Mouse (Mus musculus): ENCODE measurements at regions not wholly inside any gene's neighbourhood (a gene's known extent, or its start where the extent isn't known, plus 50 kb on each side); places are given as distances from the start of the nearest gene placed in this dataset.

DNA sequence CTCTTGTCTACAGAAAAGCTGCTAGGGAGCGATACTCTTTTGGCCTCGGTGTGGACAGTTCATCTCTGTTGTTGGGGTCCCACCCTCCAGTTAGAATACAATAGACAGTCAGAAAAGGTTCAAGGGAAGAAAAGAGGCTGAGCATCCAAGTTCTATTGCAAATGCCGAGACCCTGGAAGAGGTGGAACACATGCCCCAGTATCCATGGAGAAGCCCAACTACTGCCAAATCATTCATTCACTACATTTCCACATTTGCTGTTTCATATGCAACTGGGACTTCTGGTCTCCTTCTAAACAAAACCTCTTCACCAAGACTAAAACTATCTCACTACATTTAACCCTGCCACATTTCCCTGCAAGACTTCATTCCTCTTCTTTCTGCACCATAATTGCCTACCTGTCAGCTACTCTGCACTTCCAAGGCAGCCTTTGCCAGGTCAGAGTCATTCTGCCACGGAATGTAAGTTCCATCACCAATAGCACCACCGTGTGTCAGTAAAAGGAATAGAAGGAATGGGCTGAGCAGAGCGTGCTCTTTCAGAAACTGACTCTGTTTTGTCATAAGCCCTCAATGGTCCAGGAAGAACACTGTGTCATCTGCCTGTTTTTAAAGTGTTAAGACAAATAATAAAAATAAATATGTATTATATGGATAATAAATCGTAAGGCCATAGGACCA lies 92.0 kb upstream of the Nxt1 start:
- Histone ChIP-seq H3K4me2 (no peak overlapping the region), H3K9me3 (ENCODE audit: control insufficient read depth, low read length) (no peaks in the 10 kb centered on the region), H3K36me3 (ENCODE audit: control insufficient read depth, insufficient read depth, low read length) (no peaks in the 10 kb centered on the region), H3K27ac (ENCODE audit: low read depth, low read length) (no peak overlapping the region), H3K4me1 (ENCODE audit: control insufficient read depth, insufficient read depth, low read length) (no peaks in the 10 kb centered on the region), H3K9ac (ENCODE audit: low read length) (no peak overlapping the region), H3K4me3 (ENCODE audit: low read depth, low read length) (no peak overlapping the region), H3K27me3 (ENCODE audit: control insufficient read depth, insufficient read depth, low read length) (no peaks in the 10 kb centered on the region)
- DNase-seq (ENCODE audit: low spot score, missing footprints) (peak; percentile 89), ATAC-seq (ENCODE audit: low FRiP score) (peak; percentile 72)
- 40% methylated on average over 7 of the region's 7 CpGs for WGBS

DNA sequence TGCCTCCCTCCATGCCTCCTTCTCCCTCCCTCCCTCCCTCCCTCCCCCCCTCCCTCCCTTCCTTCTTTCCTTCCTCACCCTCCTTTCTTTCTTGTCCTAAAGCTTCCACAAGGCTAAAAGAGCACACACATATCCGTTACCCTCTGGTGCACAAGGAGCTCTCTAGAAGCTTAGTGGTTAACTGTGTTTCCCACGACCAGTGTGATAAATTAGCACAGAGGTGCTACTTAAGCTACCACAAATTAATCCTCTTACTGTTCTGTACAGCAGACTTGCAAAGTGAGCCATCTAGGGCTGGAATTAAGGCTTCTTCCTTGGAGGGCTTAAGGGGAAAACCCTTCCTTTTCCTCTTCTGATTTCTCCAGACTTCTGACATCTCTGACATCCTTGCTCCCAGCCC lies 92.8 kb upstream of the Nxt1 start:
- DNase-seq (ENCODE audit: low spot score, missing footprints), result no peak

DNA sequence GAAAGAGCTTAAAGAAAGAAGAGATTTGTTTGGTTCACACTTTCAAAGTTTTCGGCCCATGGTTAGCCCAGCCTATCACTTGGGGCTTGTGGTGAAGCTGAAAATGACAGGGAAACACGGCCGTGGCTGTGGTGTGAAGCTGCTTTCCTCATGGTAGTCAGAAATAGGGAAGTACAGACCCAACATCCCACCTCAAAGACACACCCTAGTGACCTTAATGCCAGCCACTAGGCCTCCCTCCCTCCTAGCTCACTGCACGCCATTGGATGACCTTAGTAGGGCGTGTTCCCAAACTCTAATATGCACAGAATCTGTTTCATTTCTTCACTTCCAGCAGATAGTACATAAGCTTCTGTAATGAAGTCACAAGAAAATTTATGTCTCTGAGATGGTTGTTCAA lies 93.4 kb upstream of the Nxt1 start:
- Histone ChIP-seq H3K4me2 (no peak overlapping the region), H3K4me3 (ENCODE audit: low read depth, low read length) (no peak overlapping the region), H3K27ac (ENCODE audit: low read depth, low read length) (no peak overlapping the region), H3K36me3 (ENCODE audit: control insufficient read depth, insufficient read depth, low read length) (no peaks in the 10 kb centered on the region), H3K9me3 (ENCODE audit: control insufficient read depth, low read length) (no peaks in the 10 kb centered on the region), H3K9ac (ENCODE audit: low read length) (no peak overlapping the region), H3K4me1 (ENCODE audit: control insufficient read depth, insufficient read depth, low read length) (no peaks in the 10 kb centered on the region), H3K27me3 (ENCODE audit: control insufficient read depth, insufficient read depth, low read length) (no peaks in the 10 kb centered on the region)
- 81% methylated on average over 5 of the region's 5 CpGs for WGBS
- DNase-seq (ENCODE audit: low spot score, missing footprints) (no peak), ATAC-seq (ENCODE audit: low FRiP score) (no peak)

More for the DNA sequence above, 92.8 kb upstream of the Nxt1 start:
- Histone ChIP-seq H3K9ac (ENCODE audit: low read length) (no peak overlapping the region), H3K36me3 (ENCODE audit: control insufficient read depth, insufficient read depth, low read length) (no peaks in the 10 kb centered on the region), H3K4me2 (no peak overlapping the region), H3K27ac (ENCODE audit: low read depth, low read length) (no peak overlapping the region), H3K4me3 (ENCODE audit: low read depth, low read length) (no peak overlapping the region), H3K9me3 (ENCODE audit: control insufficient read depth, low read length) (no peaks in the 10 kb centered on the region), H3K27me3 (ENCODE audit: control insufficient read depth, insufficient read depth, low read length) (no peaks in the 10 kb centered on the region), H3K4me1 (ENCODE audit: control insufficient read depth, insufficient read depth, low read length) (no peaks in the 10 kb centered on the region)
- no peak for ATAC-seq (ENCODE audit: low FRiP score)
- 19% methylated on average over 2 of the region's 2 CpGs for WGBS

DNA sequence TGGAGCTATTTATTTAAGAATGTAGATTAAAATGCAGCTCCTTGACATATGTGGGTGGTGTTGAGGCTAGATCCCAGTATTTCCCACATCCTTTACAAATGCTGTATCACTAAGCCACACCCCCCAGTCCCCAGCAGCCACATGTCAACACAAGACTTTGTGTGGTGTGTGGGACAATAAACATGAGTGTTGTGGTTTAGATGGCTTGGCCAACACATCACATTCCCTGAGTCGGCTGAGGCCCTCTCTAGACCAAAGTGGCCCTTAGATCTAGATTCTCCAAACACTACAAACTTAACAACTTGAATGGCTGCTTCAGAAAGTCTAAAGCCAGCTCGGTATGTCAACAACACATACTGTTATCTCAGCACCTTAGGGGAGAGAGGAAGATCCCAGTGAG lies 94.2 kb upstream of the Nxt1 start:
- Histone ChIP-seq H3K9me3 (ENCODE audit: control insufficient read depth, low read length) (no peaks in the 10 kb centered on the region), H3K4me1 (ENCODE audit: control insufficient read depth, insufficient read depth, low read length) (no peaks in the 10 kb centered on the region), H3K4me2 (no peak overlapping the region), H3K27ac (ENCODE audit: low read depth, low read length) (no peak overlapping the region), H3K9ac (ENCODE audit: low read length) (no peak overlapping the region), H3K36me3 (ENCODE audit: control insufficient read depth, insufficient read depth, low read length) (no peaks in the 10 kb centered on the region), H3K4me3 (ENCODE audit: low read depth, low read length) (no peak overlapping the region), H3K27me3 (ENCODE audit: control insufficient read depth, insufficient read depth, low read length) (no peaks in the 10 kb centered on the region)
- WGBS, result 72% methylated on average over 2 of the region's 2 CpGs
- no peak for DNase-seq (ENCODE audit: low spot score, missing footprints)
- no peak for ATAC-seq (ENCODE audit: low FRiP score)

DNA sequence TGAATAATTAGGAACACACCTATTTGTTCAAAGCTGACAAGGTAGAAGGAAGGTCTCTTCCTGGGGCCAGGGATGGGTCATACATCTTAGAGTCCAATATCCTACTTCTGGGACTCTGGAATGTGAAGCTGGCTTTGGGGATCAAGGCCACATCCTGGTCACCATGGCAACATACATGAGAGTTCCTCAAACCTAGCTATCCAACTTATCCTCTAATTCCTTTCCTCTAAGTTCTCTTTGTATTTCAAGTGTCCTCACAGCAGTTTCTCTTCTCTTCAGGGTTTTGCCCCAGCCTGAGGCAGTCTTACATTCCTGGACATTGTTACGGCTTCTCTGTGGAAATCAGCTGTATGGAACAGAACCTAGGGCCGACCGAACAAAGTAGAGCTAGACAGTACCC lies 97.0 kb upstream of the Nxt1 start:
- 69% methylated on average over 3 of the region's 3 CpGs for WGBS
- no peaks in the 10 kb centered on the region for H3K27me3 ChIP-seq (ENCODE audit: control insufficient read depth, insufficient read depth, low read length)
- ATAC-seq (ENCODE audit: low FRiP score), result no peak
- peak; percentile 23 for DNase-seq (ENCODE audit: low spot score, missing footprints)
- H3K9ac ChIP-seq (ENCODE audit: low read length), result no peak overlapping the region
- no peaks in the 10 kb centered on the region for H3K9me3 ChIP-seq (ENCODE audit: control insufficient read depth, low read length)
- H3K36me3 ChIP-seq (ENCODE audit: control insufficient read depth, insufficient read depth, low read length), result no peaks in the 10 kb centered on the region
- H3K27ac ChIP-seq (ENCODE audit: low read depth, low read length), result no peak overlapping the region
- H3K4me3 ChIP-seq (ENCODE audit: low read depth, low read length), result no peak overlapping the region
- no peaks in the 10 kb centered on the region for H3K4me1 ChIP-seq (ENCODE audit: control insufficient read depth, insufficient read depth, low read length)
- no peak overlapping the region for H3K4me2 ChIP-seq

DNA sequence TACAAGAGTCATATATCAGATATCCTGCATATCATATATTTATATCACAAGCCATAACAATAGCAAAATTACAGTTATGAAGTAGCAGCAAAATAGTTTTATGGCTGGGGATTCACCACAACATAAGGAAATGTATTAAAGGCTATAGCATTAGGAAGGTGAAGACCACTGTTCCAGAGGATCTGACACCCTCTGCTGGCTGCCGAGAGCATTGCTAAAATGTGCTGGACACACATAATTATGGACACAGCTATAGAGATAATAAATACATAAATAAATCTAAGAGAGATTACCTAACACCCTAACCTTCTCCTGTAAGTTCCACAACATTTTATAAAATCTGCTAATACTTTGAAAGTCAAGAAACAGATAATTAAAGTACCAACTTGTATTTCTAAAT lies 100.2 kb upstream of the Nxt1 start:
- Histone ChIP-seq H3K9ac (ENCODE audit: low read length) (no peak overlapping the region), H3K4me2 (no peak overlapping the region), H3K9me3 (ENCODE audit: control insufficient read depth, low read length) (no peaks in the 10 kb centered on the region), H3K27ac (ENCODE audit: low read depth, low read length) (no peak overlapping the region), H3K4me3 (ENCODE audit: low read depth, low read length) (no peak overlapping the region), H3K36me3 (ENCODE audit: control insufficient read depth, insufficient read depth, low read length) (no peaks in the 10 kb centered on the region), H3K4me1 (ENCODE audit: control insufficient read depth, insufficient read depth, low read length) (no peaks in the 10 kb centered on the region), H3K27me3 (ENCODE audit: control insufficient read depth, insufficient read depth, low read length) (no peaks in the 10 kb centered on the region)
- 12% methylated on average over 1 of the region's 1 CpGs for WGBS
- ATAC-seq (ENCODE audit: low FRiP score) (peak; percentile 69; the same call in 1 of the 2 replicates), DNase-seq (ENCODE audit: low spot score, missing footprints) (peak; percentile 87)

DNA sequence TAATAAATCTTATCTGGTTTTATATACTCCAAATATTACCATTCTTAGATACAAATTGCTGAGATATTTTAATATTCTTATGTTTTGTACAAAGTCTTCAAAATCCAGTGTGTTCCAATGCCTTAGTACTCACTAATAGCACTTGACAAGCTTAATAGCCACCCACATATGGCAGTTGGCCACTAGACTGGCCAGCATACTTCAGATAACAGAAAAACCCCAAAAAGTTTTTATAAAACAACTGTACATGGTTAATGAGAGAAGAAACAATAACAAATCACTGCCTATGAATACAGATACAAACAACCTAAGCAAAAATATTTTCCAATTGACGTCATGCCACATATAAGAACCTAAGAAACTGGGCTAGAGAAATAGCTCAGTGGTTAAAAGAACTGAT lies 100.8 kb upstream of the Nxt1 start:
- no peak overlapping the region for H3K4me2 ChIP-seq
- no peaks in the 10 kb centered on the region for H3K27me3 ChIP-seq (ENCODE audit: control insufficient read depth, insufficient read depth, low read length)
- H3K9ac ChIP-seq (ENCODE audit: low read length), result no peak overlapping the region
- H3K4me1 ChIP-seq (ENCODE audit: control insufficient read depth, insufficient read depth, low read length), result no peaks in the 10 kb centered on the region
- ATAC-seq (ENCODE audit: low FRiP score), result no peak
- no peaks in the 10 kb centered on the region for H3K9me3 ChIP-seq (ENCODE audit: control insufficient read depth, low read length)
- no peak overlapping the region for H3K27ac ChIP-seq (ENCODE audit: low read depth, low read length)
- no peak overlapping the region for H3K4me3 ChIP-seq (ENCODE audit: low read depth, low read length)
- no peak for DNase-seq (ENCODE audit: low spot score, missing footprints)
- WGBS, result 93% methylated on average over 1 of the region's 1 CpGs
- H3K36me3 ChIP-seq (ENCODE audit: control insufficient read depth, insufficient read depth, low read length), result no peaks in the 10 kb centered on the region

DNA sequence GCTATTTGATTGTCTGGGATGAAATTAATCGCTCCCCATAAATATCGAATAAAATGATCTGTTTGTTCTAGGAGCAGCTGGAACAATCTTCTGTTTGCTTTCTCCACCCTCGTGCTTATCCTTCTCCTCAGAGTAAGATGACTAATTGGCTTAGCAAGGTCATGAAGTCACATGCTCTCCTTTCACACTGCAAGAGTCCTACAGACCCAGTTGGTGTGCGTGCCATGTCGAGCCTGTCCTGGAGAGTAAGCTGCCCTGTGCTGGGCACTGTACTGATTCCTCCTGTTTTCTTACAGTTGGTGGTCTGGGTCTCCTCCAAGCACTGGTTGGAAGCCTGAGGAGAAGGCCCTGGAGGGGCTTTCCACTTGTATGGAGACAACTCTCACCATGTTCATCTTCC lies 101.4 kb upstream of the Nxt1 start:
- 67% methylated on average over 5 of the region's 5 CpGs for WGBS
- no peak overlapping the region for H3K4me2 ChIP-seq
- no peak overlapping the region for H3K9ac ChIP-seq (ENCODE audit: low read length)
- no peaks in the 10 kb centered on the region for H3K36me3 ChIP-seq (ENCODE audit: control insufficient read depth, insufficient read depth, low read length)
- DNase-seq (ENCODE audit: low spot score, missing footprints) (peak; percentile 85), ATAC-seq (ENCODE audit: low FRiP score) (no peak)
- H3K4me3 ChIP-seq (ENCODE audit: low read depth, low read length), result no peak overlapping the region
- H3K9me3 ChIP-seq (ENCODE audit: control insufficient read depth, low read length), result no peaks in the 10 kb centered on the region
- H3K27me3 ChIP-seq (ENCODE audit: control insufficient read depth, insufficient read depth, low read length), result no peaks in the 10 kb centered on the region
- no peaks in the 10 kb centered on the region for H3K4me1 ChIP-seq (ENCODE audit: control insufficient read depth, insufficient read depth, low read length)
- H3K27ac ChIP-seq (ENCODE audit: low read depth, low read length), result no peak overlapping the region

DNA sequence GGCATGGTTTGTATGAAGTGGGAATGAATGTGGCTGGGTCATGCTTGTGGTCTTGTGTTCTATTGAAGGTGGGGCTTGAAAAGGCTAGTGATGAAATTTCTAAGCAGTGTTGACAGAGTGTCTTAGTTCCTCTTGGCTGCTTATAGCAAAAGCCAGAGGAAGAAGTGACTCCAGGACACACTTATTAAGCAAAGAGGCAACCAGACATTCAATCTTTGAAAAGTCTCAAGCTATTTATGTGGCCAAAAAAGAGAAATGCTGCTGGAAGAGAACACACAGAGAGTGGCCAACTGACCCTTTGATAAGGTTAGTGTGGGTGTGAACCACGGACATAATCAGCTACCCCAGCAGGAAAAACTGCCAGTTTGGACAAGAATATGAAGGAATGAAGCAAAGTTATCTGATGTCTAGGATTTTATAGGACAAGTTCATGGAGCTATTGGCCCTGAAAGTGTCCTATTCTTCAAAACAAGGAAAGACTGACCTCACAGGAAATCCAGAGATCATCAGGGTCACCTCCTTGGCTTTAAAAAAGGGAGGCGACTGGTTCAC lies 104.4 kb upstream of the Nxt1 start:
- no peak overlapping the region for H3K27ac ChIP-seq (ENCODE audit: low read depth, low read length)
- no peaks in the 10 kb centered on the region for H3K36me3 ChIP-seq (ENCODE audit: control insufficient read depth, insufficient read depth, low read length)
- no peak for DNase-seq (ENCODE audit: low spot score, missing footprints)
- WGBS, result 60% methylated on average over 2 of the region's 2 CpGs
- no peak overlapping the region for H3K4me2 ChIP-seq
- no peak overlapping the region for H3K4me3 ChIP-seq (ENCODE audit: low read depth, low read length)
- ATAC-seq (ENCODE audit: low FRiP score), result no peak
- no peaks in the 10 kb centered on the region for H3K9me3 ChIP-seq (ENCODE audit: control insufficient read depth, low read length)
- no peak overlapping the region for H3K9ac ChIP-seq (ENCODE audit: low read length)
- H3K27me3 ChIP-seq (ENCODE audit: control insufficient read depth, insufficient read depth, low read length), result no peaks in the 10 kb centered on the region
- H3K4me1 ChIP-seq (ENCODE audit: control insufficient read depth, insufficient read depth, low read length), result no peaks in the 10 kb centered on the region
